Mouse (Mus musculus) heart, postnatal 0 days (tissue): ENCODE measurements around the gene Ntm. TPM values are rescaled to one million over a fixed set of nuclear protein-coding genes. Genes with fewer than 3 reads are reported as not detected.

ENCODE experiments used
- ATAC-seq: fragments of 200-750 bp; cut with Nextera tagmentation; 2 replicates; pipeline ENCODE4 v1.8.0; 2017; ENCODE audit warnings: low read depth, moderate number of reproducible peaks, moderate library complexity; ENCODE audit not compliant: insufficient read depth
- DNase-seq: peaks from one replicate; pipeline ENCODE4 v3.0.0-alpha.2; 2016; ENCODE audit warnings: low spot score
- H3K27ac ChIP-seq: fragments of 300-500 bp; sonication (generic); 2 replicates; pipeline ENCODE4 v1.5.1; 2014; ENCODE audit warnings: low read depth, mild to moderate bottlenecking
- H3K27me3 ChIP-seq: fragments of 300-500 bp; sonication (generic); 2 replicates; pipeline ENCODE4 v1.6.1; 2014; ENCODE audit warnings: low read length, mixed read lengths; ENCODE audit not compliant: control insufficient read depth, insufficient read depth
- H3K36me3 ChIP-seq: fragments of 300-500 bp; sonication (generic); replicated peaks from 2 replicates; pipeline ENCODE4 v1.6.1; 2014; ENCODE audit warnings: low read length, mixed read lengths; ENCODE audit not compliant: control insufficient read depth, insufficient read depth
- H3K4me1 ChIP-seq: fragments of 300-500 bp; sonication (generic); 2 replicates; pipeline ENCODE4 v1.6.1; 2014; ENCODE audit warnings: antibody characterized with exemption; ENCODE audit not compliant: control insufficient read depth, insufficient read depth
- H3K4me2 ChIP-seq: fragments of 300-500 bp; sonication (generic); 2 replicates; pipeline ENCODE4 v1.6.1; 2014; ENCODE audit warnings: low read depth, mild to moderate bottlenecking, low read length, moderate library complexity
- H3K4me3 ChIP-seq: fragments of 300-500 bp; sonication (generic); 2 replicates; pipeline ENCODE4 v1.5.1; 2014; ENCODE audit warnings: low read depth, low read length
- H3K9ac ChIP-seq: fragments of 300-500 bp; sonication (generic); replicated peaks from 2 replicates; pipeline ENCODE4 v1.6.1; 2014; ENCODE audit warnings: low read depth, low read length, mixed read lengths
- H3K9me3 ChIP-seq: fragments of 300-500 bp; sonication (generic); replicated peaks from 2 replicates; pipeline ENCODE4 v1.6.1; 2016; ENCODE audit warnings: low read length; ENCODE audit not compliant: control insufficient read depth
- CTCF ChIP-seq: IDR thresholded peaks from 2 replicates; pipeline ENCODE4 v1.5.1; 2016; ENCODE audit warnings: antibody characterized with exemption, control low read depth, low read depth
- EP300 ChIP-seq: IDR thresholded peaks from 2 replicates; pipeline ENCODE4 v1.6.1; 2016; ENCODE audit warnings: antibody characterized with exemption, low read depth
- WGBS: fragments of 180-500 bp; shearing (Covaris S2); extraction: QIAGEN DNeasy Blood & Tissue Kit; methylation state at CpG from one replicate; pipeline ENCODE4 v1.1.7; 2014; 5-methylcytosine and 5-hydroxymethylcytosine counted together
- polyA plus RNA-seq: library from polyadenylated mRNA; unstranded; fragments of >200 nt; fragmentation: Nextera tagmentation; extraction: Ambion mirVana; gene quantifications from 2 replicates; pipeline ENCODE4 v1.2.1, GENCODE M21; 2015
- total RNA-seq: library from RNA; depleted of rRNA; stranded (reverse); fragments of >200 nt; gene quantifications from 2 replicates; pipeline ENCODE4 v1.2.3, GENCODE M21; 2014; ENCODE audit warnings: low replicate concordance

Gene Ntm
- total and polyA plus RNA-seq, 2 experiments from 2014 or later, result 7.1 to 8.8 TPM

DNA sequence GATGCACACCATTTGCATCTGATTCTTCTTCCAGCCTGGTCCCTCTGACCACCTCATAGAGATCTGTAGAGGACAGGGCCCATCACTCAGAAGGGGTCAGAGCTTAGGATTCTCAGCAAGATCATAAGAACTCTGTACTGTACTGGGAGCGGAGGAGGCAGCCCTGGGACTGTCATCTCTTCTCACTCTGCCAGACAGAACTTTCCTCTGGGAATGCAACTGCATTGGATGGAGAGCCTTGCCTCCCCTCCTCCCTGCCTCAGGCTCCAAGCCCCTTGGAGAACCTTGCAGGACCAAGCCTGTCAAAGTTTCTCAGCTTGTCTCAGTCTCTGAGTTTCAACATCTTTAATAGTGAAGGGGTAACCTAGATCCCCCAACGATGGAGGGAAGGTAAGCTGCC, 1.4 kb downstream of the Ntm start:
- Histone ChIP-seq H3K4me2 (peak overlapping the region; percentile 81), H3K27me3 (peaks cover 20% of the 10 kb centered on the region), H3K27ac (no peak overlapping the region), H3K9me3 (no peaks in the 10 kb centered on the region), H3K4me3 (peak overlapping the region; percentile 50; the same call in 1 of the 2 replicates), H3K36me3 (no peaks in the 10 kb centered on the region), H3K9ac (no peak overlapping the region), H3K4me1 (0 out of 2 replicates have a peak, but pooled peaks cover 5% of the 10 kb centered on the region)
- ATAC-seq, result no peak
- DNase-seq, result no peak
- 51% methylated on average over 2 of the region's 2 CpGs for WGBS
- TF ChIP-seq EP300, result no peak
- TF ChIP-seq CTCF, result no peak

- H3K27me3 ChIP-seq, result peaks cover 20% of the 10 kb centered on the region
- no peak overlapping the region for H3K9ac ChIP-seq
- 0 out of 2 replicates have a peak, but pooled peaks cover 5% of the 10 kb centered on the region for H3K4me1 ChIP-seq
- no peak for ATAC-seq
- H3K9me3 ChIP-seq, result no peaks in the 10 kb centered on the region
- 74% methylated on average over 5 of the region's 5 CpGs for WGBS
- no peak overlapping the region for H3K27ac ChIP-seq
- no peak for DNase-seq
- no peak overlapping the region for H3K4me3 ChIP-seq
- H3K36me3 ChIP-seq, result no peaks in the 10 kb centered on the region
- TF ChIP-seq EP300 (no peak), CTCF (no peak)
- H3K4me2 ChIP-seq, result no peak overlapping the region
These were observed 2.2 kb downstream of the Ntm start for GRCm38 (mm10) chr9:29960741-29961140.

GRCm38 (mm10) chr9:29960236-29960635, 2.7 kb downstream of the Ntm start:
- Histone ChIP-seq H3K27me3 (peaks cover 20% of the 10 kb centered on the region), H3K9me3 (no peaks in the 10 kb centered on the region), H3K9ac (no peak overlapping the region), H3K36me3 (no peaks in the 10 kb centered on the region), H3K27ac (no peak overlapping the region), H3K4me3 (no peak overlapping the region), H3K4me2 (no peak overlapping the region), H3K4me1 (0 out of 2 replicates have a peak, but pooled peaks cover 5% of the 10 kb centered on the region)
- no peak for TF ChIP-seq CTCF
- no peak for TF ChIP-seq EP300
- ATAC-seq, result no peak
- no peak for DNase-seq
- WGBS, result 52% methylated on average over 3 of the region's 3 CpGs

DNA sequence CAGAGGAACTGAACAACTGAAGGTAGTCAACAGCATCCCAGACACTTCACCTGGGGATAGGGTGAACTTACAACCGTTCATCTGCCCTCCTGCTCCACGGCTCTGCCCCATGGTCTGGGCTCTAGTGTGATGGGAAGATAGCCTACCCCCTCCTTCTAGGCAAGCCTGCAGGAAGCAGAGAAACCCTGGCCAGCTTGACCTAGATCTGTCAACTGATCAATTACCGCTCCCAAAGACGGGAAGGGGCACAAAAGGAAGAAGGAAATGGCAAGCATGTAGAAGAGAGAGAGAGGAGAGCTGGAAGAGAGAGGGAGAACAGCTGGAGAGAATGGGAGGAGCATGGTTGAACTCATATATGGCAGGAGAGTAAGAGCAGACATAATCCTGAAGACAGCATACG, 6.0 kb downstream of the Ntm start:
- no peak for ATAC-seq

GRCm38 (mm10) chr9:29954031-29954430, 8.9 kb downstream of the Ntm start:
- Histone ChIP-seq H3K9me3 (no peaks in the 10 kb centered on the region), H3K4me2 (no peak overlapping the region), H3K27me3 (no peaks in the 10 kb centered on the region), H3K4me3 (no peak overlapping the region), H3K27ac (no peak overlapping the region), H3K4me1 (no peaks in the 10 kb centered on the region), H3K9ac (no peak overlapping the region), H3K36me3 (no peaks in the 10 kb centered on the region)
- no peak for ATAC-seq
- DNase-seq, result no peak
- 65% methylated on average over 6 of the region's 6 CpGs for WGBS
- TF ChIP-seq CTCF, result no peak
- no peak for TF ChIP-seq EP300

More for the DNA sequence above, 6.0 kb downstream of the Ntm start:
- Histone ChIP-seq H3K36me3 (no peaks in the 10 kb centered on the region), H3K9ac (no peak overlapping the region), H3K27ac (no peak overlapping the region), H3K27me3 (peaks cover 20% of the 10 kb centered on the region), H3K9me3 (no peaks in the 10 kb centered on the region), H3K4me3 (no peak overlapping the region), H3K4me2 (no peak overlapping the region), H3K4me1 (no peaks in the 10 kb centered on the region)
- TF ChIP-seq CTCF (no peak), EP300 (no peak)
- DNase-seq, result no peak
- 48% methylated on average over 5 of the region's 5 CpGs for WGBS

DNA sequence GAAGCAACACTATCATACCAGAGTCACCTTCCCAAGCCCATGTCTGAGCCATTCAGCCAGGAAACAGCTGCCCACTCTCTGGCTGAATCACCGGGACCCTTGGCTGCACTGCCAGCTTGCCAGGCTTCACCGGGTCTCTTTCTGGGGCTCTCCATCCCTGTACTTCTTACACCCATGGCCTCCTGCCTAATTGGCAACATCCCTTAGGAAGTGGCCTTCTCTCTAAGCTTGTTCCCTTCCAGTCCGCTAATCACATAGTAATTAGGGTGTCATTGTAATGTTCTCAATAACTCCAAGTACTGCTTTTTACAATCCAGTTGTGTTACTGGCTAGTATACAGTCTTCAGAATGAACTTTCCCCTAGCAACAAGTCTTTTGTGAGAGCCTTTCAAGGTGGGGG, 13.9 kb downstream of the Ntm start:
- 91% methylated on average over 3 of the region's 3 CpGs for WGBS
- TF ChIP-seq EP300, result no peak
- H3K4me3 ChIP-seq, result no peak overlapping the region

More for the DNA sequence above, 13.9 kb downstream of the Ntm start:
- no peaks in the 10 kb centered on the region for H3K36me3 ChIP-seq
- H3K4me1 ChIP-seq, result 0 out of 2 replicates have a peak, but pooled peaks cover under 1% of the 10 kb centered on the region
- no peaks in the 10 kb centered on the region for H3K27me3 ChIP-seq
- DNase-seq (no peak), ATAC-seq (no peak)
- no peak overlapping the region for H3K9ac ChIP-seq
- H3K4me2 ChIP-seq, result no peak overlapping the region
- H3K27ac ChIP-seq, result no peak overlapping the region
- no peaks in the 10 kb centered on the region for H3K9me3 ChIP-seq
